Mouse (Mus musculus) naive thymus-derived CD4-positive, alpha-beta T cell, adult 2 months (primary cell): ENCODE measurements around the gene Picalm.
"Not testable (repeated sequence)": the region's sequence is repeated elsewhere in the genome, so short reads cannot be mapped to it uniquely, and the experiment has no call there.

Experiments
- DNase-seq: peaks from one replicate; pipeline ENCODE4 v3.0.0-alpha.2; 2011; ENCODE audit warnings: low read depth

The Picalm gene

GRCm38 (mm10) chr7:90131831-90132241, 1.8 kb downstream of the Picalm start:
- DNase-seq, result no peak

GRCm38 (mm10) chr7:90132322-90132721, 2.3 kb downstream of the Picalm start:
- no peak for DNase-seq

GRCm38 (mm10) chr7:90136736-90137135, 6.7 kb downstream of the Picalm start:
- no peak for DNase-seq

- peak; percentile 74 for DNase-seq
Observed at GRCm38 (mm10) chr7:90138359-90138758, 8.3 kb downstream of the Picalm start.

- no peak for DNase-seq
Observed at GRCm38 (mm10) chr7:90140290-90140689, 10.3 kb downstream of the Picalm start.

GRCm38 (mm10) chr7:90144275-90144674, 14.3 kb downstream of the Picalm start:
- DNase-seq, result no peak

- no peak for DNase-seq
Observed at GRCm38 (mm10) chr7:90144971-90145370, 15.0 kb downstream of the Picalm start.

- DNase-seq, result no peak
Observed at GRCm38 (mm10) chr7:90145376-90145775, 15.4 kb downstream of the Picalm start.

- DNase-seq, result no peak
Observed at GRCm38 (mm10) chr7:90145897-90146296, 15.9 kb downstream of the Picalm start.

- DNase-seq, result no peak
Observed at GRCm38 (mm10) chr7:90146321-90146720, 16.3 kb downstream of the Picalm start.

GRCm38 (mm10) chr7:90148023-90148422, 18.0 kb downstream of the Picalm start:
- DNase-seq, result no peak

- no peak for DNase-seq
Observed at GRCm38 (mm10) chr7:90148516-90148915, 18.5 kb downstream of the Picalm start.

- peak; percentile 75 for DNase-seq
Observed at GRCm38 (mm10) chr7:90150311-90150710, 20.3 kb downstream of the Picalm start.

- DNase-seq, result no peak
Observed at GRCm38 (mm10) chr7:90158034-90158433, 28.0 kb downstream of the Picalm start.

- no peak for DNase-seq
Observed at GRCm38 (mm10) chr7:90160598-90160997, 30.6 kb downstream of the Picalm start.

GRCm38 (mm10) chr7:90164276-90164675, 34.3 kb downstream of the Picalm start:
- no peak for DNase-seq

GRCm38 (mm10) chr7:90165970-90166369, 36.0 kb downstream of the Picalm start:
- no peak for DNase-seq

GRCm38 (mm10) chr7:90167777-90168176, 37.8 kb downstream of the Picalm start:
- not testable (repeated sequence) for DNase-seq

GRCm38 (mm10) chr7:90173778-90174177, 43.8 kb downstream of the Picalm start:
- DNase-seq, result no peak

- no peak for DNase-seq
Observed at GRCm38 (mm10) chr7:90175576-90175975, 45.6 kb downstream of the Picalm start.

GRCm38 (mm10) chr7:90180635-90181034, 50.6 kb downstream of the Picalm start:
- DNase-seq, result no peak

- DNase-seq, result no peak
Observed at GRCm38 (mm10) chr7:90200251-90200650, 70.2 kb downstream of the Picalm start.

GRCm38 (mm10) chr7:90201877-90202465, 72.0 kb downstream of the Picalm start:
- no peak for DNase-seq

- DNase-seq, result no peak
Observed at GRCm38 (mm10) chr7:90203914-90204313, 73.9 kb downstream of the Picalm start.
